In the genomic region with DNA sequence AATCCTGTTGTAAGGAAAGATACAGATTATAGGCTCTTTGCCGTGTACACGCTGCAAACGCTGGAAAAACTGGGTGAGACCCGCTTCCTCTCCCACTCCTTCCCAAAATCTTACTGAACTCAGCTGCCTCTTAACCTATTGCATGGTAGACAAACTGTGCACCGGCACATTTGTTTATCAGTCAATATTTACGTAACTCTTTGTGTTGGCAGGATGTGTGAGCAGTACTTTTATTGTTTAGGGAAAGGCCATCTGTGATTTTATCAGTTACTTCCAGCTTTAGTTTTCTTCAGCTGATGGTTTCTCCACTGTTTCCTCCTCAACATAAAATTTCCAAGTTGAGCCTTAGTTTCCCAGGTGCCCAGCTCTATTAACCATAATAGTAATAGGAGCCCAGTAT, we compare ENCODE assay signal across 33 mouse cellular contexts. TPM values are rescaled to one million over a fixed set of nuclear protein-coding genes. Genes with fewer than 3 reads are reported as not detected.
DNase-seq lines count a peak whose midpoint lies in the region; ATAC-seq and TF ChIP-seq lines count a peak whose summit lies in the region.
"Had no signal": no experiment of that assay in that cellular context is flagged by ENCODE, and none has a peak within 500 bp of the region (broad histone marks: within the 10 kb centered on the region; RNA-seq: fewer than 3 reads in every experiment).

No protein-coding gene starts in this region.

- DNase-seq in heart, adult 2 months = no peak
- DNase-seq in lung, postnatal 0 days (ENCODE audit: low spot score) = peak; percentile 52
- no peak for DNase-seq in lung, postnatal 4 days
- no peak for DNase-seq in testis, postnatal 14 days (ENCODE audit: low spot score)
- no peak for DNase-seq in cerebellum, adult 2 months
- DNase-seq: adrenal gland, adult 2 months; adrenal gland, postnatal 14 days; cerebellum, adult 11-12 months; cerebellum, adult 9-10 months; cerebellum, postnatal 14 days; gastrocnemius, postnatal 36 days; heart, postnatal 4 days had no signal

- H3K4me3 ChIP-seq in heart, adult 2 months = no peak overlapping the region
- no peak overlapping the region for H3K4me3 ChIP-seq in heart, embryonic 12.5 days
- H3K4me3 ChIP-seq in lung, postnatal 0 days (ENCODE audit: low read depth, low read length) = no peak overlapping the region
- H3K4me3 ChIP-seq in testis, adult 2 months (ENCODE audit: control insufficient read depth, low read depth, low read length) = peak overlapping the region; percentile 71
- H3K4me3 ChIP-seq in cerebellum, adult 2 months (replicated peaks; ENCODE audit: insufficient read depth, low read depth, low read length) = no peak overlapping the region
- H3K4me3 ChIP-seq: forebrain, embryonic 10.5 days; forebrain, embryonic 13.5 days; heart, embryonic 10.5 days had no signal

- no peak for ATAC-seq in heart, embryonic 12.5 days (ENCODE audit: insufficient number of reproducible peaks, low FRiP score)
- ATAC-seq in lung, postnatal 0 days = peak; percentile 63
- ATAC-seq: CD4-positive, CD25-positive, alpha-beta regulatory T cell, adult 4 months; forebrain, embryonic 13.5 days; forebrain, embryonic 16.5 days; hindbrain, postnatal 0 days; inflammation-experienced regulatory T-cells, adult 6 months; intestine, embryonic 16.5 days had no signal

- H3K27me3 ChIP-seq in heart, adult 2 months (ENCODE audit: control insufficient read depth, insufficient read depth, low read length) = no peaks in the 10 kb centered on the region
- H3K27me3 ChIP-seq in heart, embryonic 12.5 days (replicated peaks) = 0 out of 2 replicates have a peak, but pooled peaks cover 3% of the 10 kb centered on the region
- H3K27me3 ChIP-seq in lung, postnatal 0 days (replicated peaks; ENCODE audit: insufficient read depth, low read length) = no peaks in the 10 kb centered on the region
- no peaks in the 10 kb centered on the region for H3K27me3 ChIP-seq in testis, adult 2 months (ENCODE audit: control insufficient read depth, insufficient read depth, low read length)
- H3K27me3 ChIP-seq in cerebellum, adult 2 months (ENCODE audit: control insufficient read depth, insufficient read depth, low read length) = no peaks in the 10 kb centered on the region
- H3K27me3 ChIP-seq: forebrain, embryonic 13.5 days had no signal

- no peak overlapping the region for H3K4me2 ChIP-seq in heart, embryonic 12.5 days
- no peak overlapping the region for H3K4me2 ChIP-seq in lung, postnatal 0 days (replicated peaks; ENCODE audit: low read depth, low read length)
- H3K4me2 ChIP-seq: forebrain, embryonic 13.5 days; hindbrain, embryonic 14.5 days had no signal

- WGBS in heart, adult 2 months = 40% methylated on average over 6 of the region's 6 CpGs
- 66% methylated on average over 6 of the region's 6 CpGs for WGBS in heart, embryonic 12.5 days
- 24% methylated on average over 6 of the region's 6 CpGs for WGBS in lung, postnatal 0 days
- 90% methylated on average over 6 of the region's 6 CpGs for WGBS in cerebellum, adult 2 months

- TF ChIP-seq POLR2A in heart, adult 2 months (IDR thresholded peaks at IDR 0.05; ENCODE audit: insufficient read depth, low read depth, low read length) = peak; percentile 36; the same call in 1 of the 2 replicates
- TF ChIP-seq POLR2A in testis, adult 2 months (IDR thresholded peaks at IDR 0.05; ENCODE audit: control insufficient read depth, low read depth, low read length) = no peak
- no peak for TF ChIP-seq POLR2A in cerebellum, adult 2 months (IDR thresholded peaks at IDR 0.05; ENCODE audit: borderline replicate concordance, insufficient read depth, low read length)

- intact Hi-C loops in heart, adult 2 months (cut with DNase I) = no loop called here

- no peak for TF ChIP-seq CTCF in heart, adult 2 months (IDR thresholded peaks at IDR 0.05)
- no peak for TF ChIP-seq CTCF in lung, postnatal 0 days (IDR thresholded peaks at IDR 0.05)
- TF ChIP-seq CTCF in testis, adult 2 months (IDR thresholded peaks at IDR 0.05; ENCODE audit: control insufficient read depth, insufficient read depth, insufficient replicate concordance, low read depth, low read length) = no peak
- TF ChIP-seq CTCF in cerebellum, adult 2 months (IDR thresholded peaks at IDR 0.05; ENCODE audit: borderline replicate concordance, insufficient read depth, low read depth, low read length) = no peak

- H3K79me2 ChIP-seq in heart, adult 2 months (replicated peaks; ENCODE audit: control insufficient read depth, insufficient read depth, low read length) = no peaks in the 10 kb centered on the region

- H3K9me3 ChIP-seq in heart, embryonic 12.5 days (replicated peaks) = no peaks in the 10 kb centered on the region
- H3K9me3 ChIP-seq in lung, postnatal 0 days (ENCODE audit: low read length) = no peaks in the 10 kb centered on the region
- H3K9me3 ChIP-seq: forebrain, embryonic 10.5 days; forebrain, embryonic 13.5 days; heart, embryonic 10.5 days had no signal

- peak overlapping the region; percentile 84 for H3K27ac ChIP-seq in heart, adult 2 months
- no peak overlapping the region for H3K27ac ChIP-seq in heart, embryonic 12.5 days (ENCODE audit: poor library complexity, severe bottlenecking)
- peak overlapping the region; percentile 22; the same call in 1 of the 2 replicates for H3K27ac ChIP-seq in lung, postnatal 0 days (ENCODE audit: low read length)
- H3K27ac ChIP-seq in testis, adult 2 months (ENCODE audit: control insufficient read depth, insufficient read depth, low read depth, low read length) = no peak overlapping the region
- no peak overlapping the region for H3K27ac ChIP-seq in cerebellum, adult 2 months (ENCODE audit: insufficient read depth, low read length)
- H3K27ac ChIP-seq: forebrain, embryonic 10.5 days; forebrain, embryonic 13.5 days; heart, embryonic 10.5 days; hindbrain, embryonic 14.5 days; hindbrain, postnatal 0 days had no signal

- peaks cover 3% of the 10 kb centered on the region for H3K4me1 ChIP-seq in heart, adult 2 months (ENCODE audit: control insufficient read depth, insufficient read depth, low read length)
- H3K4me1 ChIP-seq in heart, embryonic 12.5 days (replicated peaks) = no peaks in the 10 kb centered on the region
- no peaks in the 10 kb centered on the region; the same call in 1 of the 2 replicates for H3K4me1 ChIP-seq in lung, postnatal 0 days (ENCODE audit: insufficient read depth, low read depth, low read length)
- no peaks in the 10 kb centered on the region for H3K4me1 ChIP-seq in testis, adult 2 months (ENCODE audit: control insufficient read depth, insufficient read depth, low read length)
- H3K4me1 ChIP-seq in cerebellum, adult 2 months (ENCODE audit: control insufficient read depth, insufficient read depth, low read length) = peaks cover 3% of the 10 kb centered on the region; the same call in 1 of the 2 replicates
- H3K4me1 ChIP-seq: heart, embryonic 10.5 days had no signal

- no peak overlapping the region for H3K9ac ChIP-seq in heart, adult 2 months (ENCODE audit: low read depth, low read length)
- H3K9ac ChIP-seq in heart, embryonic 12.5 days = no peak overlapping the region
- no peak overlapping the region for H3K9ac ChIP-seq in lung, postnatal 0 days (replicated peaks; ENCODE audit: low read depth)
- H3K9ac ChIP-seq: forebrain, embryonic 13.5 days; hindbrain, embryonic 14.5 days had no signal

- TF ChIP-seq EP300 in heart, adult 2 months (IDR thresholded peaks at IDR 0.05; ENCODE audit: insufficient read depth, low read depth, low read length) = 0 out of 2 replicates have a peak, but pooled peaks have one; percentile 34
- TF ChIP-seq EP300 in lung, postnatal 0 days (IDR thresholded peaks at IDR 0.05) = peak; percentile 93

- no peaks in the 10 kb centered on the region for H3K36me3 ChIP-seq in heart, adult 2 months (ENCODE audit: control insufficient read depth, insufficient read depth, low read length)
- H3K36me3 ChIP-seq in heart, embryonic 12.5 days = no peaks in the 10 kb centered on the region
- H3K36me3 ChIP-seq in lung, postnatal 0 days (ENCODE audit: insufficient read depth, low read length) = no peaks in the 10 kb centered on the region
- peaks cover 3% of the 10 kb centered on the region for H3K36me3 ChIP-seq in testis, adult 2 months (ENCODE audit: control insufficient read depth, insufficient read depth, low read length)
- H3K36me3 ChIP-seq: forebrain, embryonic 10.5 days; heart, embryonic 10.5 days had no signal

RNA-seq across cellular contexts. Expression of a gene that starts 13.5 kb away (rescaled TPM):
- total RNA-seq in heart, adult 2 months (2021) = under 1 TPM; 0.45 to 0.47 TPM
- polyA plus RNA-seq in heart, adult 2 months (2012; rRNA removed) = 0.67 and 0.94 TPM in 2 replicates
- 0.13 TPM in 1 of 2 replicates, not detected in the other for polyA plus RNA-seq in heart, embryonic 12.5 days (2016; fragmentation: Nextera tagmentation; extraction: Ambion mirVana)
- 3.7 and 3.9 TPM in 2 replicates for polyA plus RNA-seq in lung, postnatal 0 days (2015; fragmentation: Nextera tagmentation; extraction: Ambion mirVana)
- polyA plus RNA-seq in testis, adult 2 months (2012; rRNA removed) = 75.6 and 79.0 TPM in 2 replicates
- 0.65 and 1.2 TPM in 2 replicates for polyA plus RNA-seq in cerebellum, adult 2 months (2012; rRNA removed)
- total RNA-seq: granulocyte monocyte progenitor cell, adult 5-6 weeks; MEL had no signal
- polyA plus RNA-seq: C2C12; CD4-positive, CD25-positive, alpha-beta regulatory T cell, adult 4 months; heart, embryonic 10.5 days; inflammation-experienced regulatory T-cells, adult 6 months had no signal

RNA-seq across cellular contexts. Expression of a gene that starts 13.6 kb away (rescaled TPM):
- total RNA-seq in heart, adult 2 months (2021) = under 1 TPM; 0.13 to 0.25 TPM
- polyA plus RNA-seq in heart, adult 2 months (2012; rRNA removed) = 0.08 and 0.15 TPM in 2 replicates
- not detected in 2 replicates for polyA plus RNA-seq in heart, embryonic 12.5 days (2016; fragmentation: Nextera tagmentation; extraction: Ambion mirVana)
- polyA plus RNA-seq in lung, postnatal 0 days (2015; fragmentation: Nextera tagmentation; extraction: Ambion mirVana) = 0.14 and 0.38 TPM in 2 replicates
- polyA plus RNA-seq in testis, adult 2 months (2012; rRNA removed) = 174 and 187 TPM in 2 replicates
- polyA plus RNA-seq in cerebellum, adult 2 months (2012; rRNA removed) = 0.05 TPM in 1 of 2 replicates, not detected in the other
- total RNA-seq: adrenal gland, adult 2 months; adrenal gland, postnatal 4 days; gastrocnemius, postnatal 36 days; granulocyte monocyte progenitor cell, adult 5-6 weeks; heart, postnatal 4 days; MEL had no signal
- polyA plus RNA-seq: CD4-positive, CD25-positive, alpha-beta regulatory T cell, adult 4 months; embryonic facial prominence, embryonic 11.5 days; embryonic facial prominence, embryonic 14.5 days; forebrain, embryonic 10.5 days; forebrain, embryonic 13.5 days; forebrain, embryonic 16.5 days; frontal cortex, adult 2 months; heart, embryonic 10.5 days; heart, embryonic 14.5 days; heart, postnatal 0 days; hindbrain, embryonic 11.5 days; hindbrain, embryonic 14.5 days; inflammation-experienced regulatory T-cells, adult 6 months; intestine, embryonic 16.5 days had no signal

RNA-seq across cellular contexts. Expression of a gene that starts 44.4 kb away (rescaled TPM):
- total RNA-seq in heart, adult 2 months (2021) = 10 to 100 TPM; 35.0 to 48.8 TPM
- polyA plus RNA-seq in heart, adult 2 months (2012; rRNA removed) = 73.7 and 89.2 TPM in 2 replicates
- 13.8 and 14.4 TPM in 2 replicates for polyA plus RNA-seq in heart, embryonic 12.5 days (2016; fragmentation: Nextera tagmentation; extraction: Ambion mirVana)
- polyA plus RNA-seq in lung, postnatal 0 days (2015; fragmentation: Nextera tagmentation; extraction: Ambion mirVana) = 675 and 696 TPM in 2 replicates
- polyA plus RNA-seq in testis, adult 2 months (2012; rRNA removed) = 21.5 and 23.4 TPM in 2 replicates
- 286 and 297 TPM in 2 replicates for polyA plus RNA-seq in cerebellum, adult 2 months (2012; rRNA removed)
- total RNA-seq: granulocyte monocyte progenitor cell, adult 5-6 weeks had no signal

RNA-seq across cellular contexts. Expression of a gene that starts 53.8 kb away (rescaled TPM):
- total RNA-seq in heart, adult 2 months (2021) = under 1 TPM in 1 of 2 experiments, not detected in 1; 0.10 TPM
- polyA plus RNA-seq in heart, adult 2 months (2012; rRNA removed) = 0.20 and 0.29 TPM in 2 replicates
- 0.23 TPM in 1 of 2 replicates, not detected in the other for polyA plus RNA-seq in heart, embryonic 12.5 days (2016; fragmentation: Nextera tagmentation; extraction: Ambion mirVana)
- polyA plus RNA-seq in lung, postnatal 0 days (2015; fragmentation: Nextera tagmentation; extraction: Ambion mirVana) = 0.20 and 0.26 TPM in 2 replicates
- polyA plus RNA-seq in testis, adult 2 months (2012; rRNA removed) = 23.0 and 24.2 TPM in 2 replicates
- 11.0 and 13.5 TPM in 2 replicates for polyA plus RNA-seq in cerebellum, adult 2 months (2012; rRNA removed)
- total RNA-seq: granulocyte monocyte progenitor cell, adult 5-6 weeks; MEL had no signal
- polyA plus RNA-seq: CD4-positive, CD25-positive, alpha-beta regulatory T cell, adult 4 months had no signal

Comparison
In these comparisons a context has a peak if more than half of its experiments do, and no peak if none do; other contexts are left out.
1. H3K27ac ChIP-seq: peak in heart, adult 2 months (single experiment) and lung, postnatal 0 days (single experiment); none in heart, embryonic 12.5 days (single experiment), testis, adult 2 months (single experiment) and cerebellum, adult 2 months (single experiment).
2. RNA of a gene that starts 13.5 kb away (polyA plus RNA-seq): 75.6 to 79.0 TPM in testis, adult 2 months; 3.7 to 3.9 TPM in lung, postnatal 0 days, 0.67 to 0.94 TPM in heart, adult 2 months, 0.65 to 1.2 TPM in cerebellum, adult 2 months and 0.13 TPM in heart, embryonic 12.5 days; every median in the first group is over 10 times any median in the second.
3. RNA of a gene that starts 13.6 kb away (polyA plus RNA-seq): 174 to 187 TPM in testis, adult 2 months; 0.14 to 0.38 TPM in lung, postnatal 0 days, 0.08 to 0.15 TPM in heart, adult 2 months, 0.05 TPM in cerebellum, adult 2 months and not detected in heart, embryonic 12.5 days; every median in the first group is over 100 times any median in the second.